Mouse (Mus musculus): ENCODE data around the gene Gm49383. TPM values are rescaled to one million over a fixed set of nuclear protein-coding genes. Genes with fewer than 3 reads are reported as not detected.

The Gm49383 gene
- polyA plus RNA-seq, 1 experiment from 2014 or later = 42.2 TPM

GRCm38 (mm10) chr12:69220613-69221277, 23.8 kb upstream of the Gm49383 start:
- Histone ChIP-seq H3K27me3 (ENCODE audit: control insufficient read depth, insufficient read depth, low read length) (no peaks in the 10 kb centered on the region), H3K4me3 (ENCODE audit: low read depth, low read length) (no peak overlapping the region), H3K9me3 (ENCODE audit: control insufficient read depth, low read length) (no peaks in the 10 kb centered on the region), H3K36me3 (ENCODE audit: control insufficient read depth, insufficient read depth, low read length) (peaks cover 5% of the 10 kb centered on the region; the same call in 1 of the 2 replicates), H3K9ac (ENCODE audit: low read length) (no peak overlapping the region), H3K27ac (ENCODE audit: low read depth, low read length) (no peak overlapping the region), H3K4me2 (ENCODE audit: low read depth, low read length, severe bottlenecking) (no peak overlapping the region), H3K4me1 (replicated peaks; ENCODE audit: control insufficient read depth, insufficient read depth, low read length) (no peaks in the 10 kb centered on the region)
- DNase-seq (ENCODE audit: low spot score) = no peak
- 90% methylated on average over 19 of the region's 19 CpGs for WGBS
- no peak for ATAC-seq (replicated peaks; ENCODE audit: low FRiP score)

- Histone ChIP-seq H3K36me3 (ENCODE audit: control insufficient read depth, insufficient read depth, low read length) (peaks cover 12% of the 10 kb centered on the region; the same call in 1 of the 2 replicates), H3K9me3 (ENCODE audit: control insufficient read depth, low read length) (no peaks in the 10 kb centered on the region), H3K27me3 (ENCODE audit: control insufficient read depth, insufficient read depth, low read length) (no peaks in the 10 kb centered on the region), H3K4me2 (ENCODE audit: low read depth, low read length, severe bottlenecking) (no peak overlapping the region), H3K4me1 (replicated peaks; ENCODE audit: control insufficient read depth, insufficient read depth, low read length) (no peaks in the 10 kb centered on the region), H3K4me3 (ENCODE audit: low read depth, low read length) (no peak overlapping the region), H3K9ac (ENCODE audit: low read length) (no peak overlapping the region), H3K27ac (ENCODE audit: low read depth, low read length) (no peak overlapping the region)
- WGBS = 93% methylated on average over 7 of the region's 7 CpGs
- no peak for ATAC-seq (replicated peaks; ENCODE audit: low FRiP score)
- DNase-seq (ENCODE audit: low spot score) = no peak
Measured at GRCm38 (mm10) chr12:69216587-69216986, 19.7 kb upstream of the Gm49383 start.

- Histone ChIP-seq H3K27me3 (ENCODE audit: control insufficient read depth, insufficient read depth, low read length) (no peaks in the 10 kb centered on the region), H3K4me2 (ENCODE audit: low read depth, low read length, severe bottlenecking) (no peak overlapping the region), H3K36me3 (ENCODE audit: control insufficient read depth, insufficient read depth, low read length) (peaks cover 14% of the 10 kb centered on the region; the same call in 1 of the 2 replicates), H3K9me3 (ENCODE audit: control insufficient read depth, low read length) (no peaks in the 10 kb centered on the region), H3K4me3 (ENCODE audit: low read depth, low read length) (no peak overlapping the region), H3K27ac (ENCODE audit: low read depth, low read length) (no peak overlapping the region), H3K4me1 (replicated peaks; ENCODE audit: control insufficient read depth, insufficient read depth, low read length) (no peaks in the 10 kb centered on the region), H3K9ac (ENCODE audit: low read length) (no peak overlapping the region)
- DNase-seq (ENCODE audit: low spot score) (no peak), ATAC-seq (replicated peaks; ENCODE audit: low FRiP score) (no peak)
- WGBS = 94% methylated on average over 3 of the region's 3 CpGs
Measured at GRCm38 (mm10) chr12:69215000-69215785, 18.3 kb upstream of the Gm49383 start.

- Histone ChIP-seq H3K9me3 (ENCODE audit: control insufficient read depth, low read length) (no peaks in the 10 kb centered on the region), H3K9ac (ENCODE audit: low read length) (no peak overlapping the region), H3K27me3 (ENCODE audit: control insufficient read depth, insufficient read depth, low read length) (no peaks in the 10 kb centered on the region), H3K27ac (ENCODE audit: low read depth, low read length) (no peak overlapping the region), H3K4me3 (ENCODE audit: low read depth, low read length) (no peak overlapping the region), H3K36me3 (ENCODE audit: control insufficient read depth, insufficient read depth, low read length) (peaks cover 10% of the 10 kb centered on the region; the same call in 1 of the 2 replicates), H3K4me2 (ENCODE audit: low read depth, low read length, severe bottlenecking) (no peak overlapping the region), H3K4me1 (replicated peaks; ENCODE audit: control insufficient read depth, insufficient read depth, low read length) (no peaks in the 10 kb centered on the region)
- WGBS = 91% methylated on average over 7 of the region's 7 CpGs
- DNase-seq (ENCODE audit: low spot score) = no peak
- ATAC-seq (replicated peaks; ENCODE audit: low FRiP score) = no peak
Measured at GRCm38 (mm10) chr12:69214393-69214792, 17.5 kb upstream of the Gm49383 start.

GRCm38 (mm10) chr12:69213186-69213777, 16.4 kb upstream of the Gm49383 start:
- peaks cover 12% of the 10 kb centered on the region; the same call in 1 of the 2 replicates for H3K36me3 ChIP-seq (ENCODE audit: control insufficient read depth, insufficient read depth, low read length)
- DNase-seq (ENCODE audit: low spot score) (no peak), ATAC-seq (replicated peaks; ENCODE audit: low FRiP score) (no peak)
- no peaks in the 10 kb centered on the region for H3K4me1 ChIP-seq (replicated peaks; ENCODE audit: control insufficient read depth, insufficient read depth, low read length)
- H3K27ac ChIP-seq (ENCODE audit: low read depth, low read length) = no peak overlapping the region
- 94% methylated on average over 13 of the region's 13 CpGs for WGBS
- no peak overlapping the region for H3K9ac ChIP-seq (ENCODE audit: low read length)
- H3K9me3 ChIP-seq (ENCODE audit: control insufficient read depth, low read length) = no peaks in the 10 kb centered on the region
- H3K4me3 ChIP-seq (ENCODE audit: low read depth, low read length) = no peak overlapping the region
- no peaks in the 10 kb centered on the region for H3K27me3 ChIP-seq (ENCODE audit: control insufficient read depth, insufficient read depth, low read length)
- H3K4me2 ChIP-seq (ENCODE audit: low read depth, low read length, severe bottlenecking) = no peak overlapping the region

GRCm38 (mm10) chr12:69211057-69211456, 14.2 kb upstream of the Gm49383 start:
- H3K9ac ChIP-seq (ENCODE audit: low read length) = no peak overlapping the region
- no peak overlapping the region for H3K4me3 ChIP-seq (ENCODE audit: low read depth, low read length)
- no peak overlapping the region for H3K27ac ChIP-seq (ENCODE audit: low read depth, low read length)
- 90% methylated on average over 5 of the region's 5 CpGs for WGBS
- H3K9me3 ChIP-seq (ENCODE audit: control insufficient read depth, low read length) = no peaks in the 10 kb centered on the region
- DNase-seq (ENCODE audit: low spot score) (peak; percentile 25), ATAC-seq (replicated peaks; ENCODE audit: low FRiP score) (no peak)
- no peak overlapping the region for H3K4me2 ChIP-seq (ENCODE audit: low read depth, low read length, severe bottlenecking)
- peaks cover 12% of the 10 kb centered on the region; the same call in 1 of the 2 replicates for H3K36me3 ChIP-seq (ENCODE audit: control insufficient read depth, insufficient read depth, low read length)
- H3K4me1 ChIP-seq (replicated peaks; ENCODE audit: control insufficient read depth, insufficient read depth, low read length) = no peaks in the 10 kb centered on the region
- no peaks in the 10 kb centered on the region for H3K27me3 ChIP-seq (ENCODE audit: control insufficient read depth, insufficient read depth, low read length)

GRCm38 (mm10) chr12:69210056-69210979, 13.4 kb upstream of the Gm49383 start:
- ATAC-seq (replicated peaks; ENCODE audit: low FRiP score) (0 out of 2 replicates have a peak, but pooled peaks have one; percentile 16), DNase-seq (ENCODE audit: low spot score) (peak; percentile 49)
- H3K4me3 ChIP-seq (ENCODE audit: low read depth, low read length) = no peak overlapping the region
- 91% methylated on average over 18 of the region's 18 CpGs for WGBS
- H3K27ac ChIP-seq (ENCODE audit: low read depth, low read length) = no peak overlapping the region
- no peak overlapping the region for H3K4me2 ChIP-seq (ENCODE audit: low read depth, low read length, severe bottlenecking)
- peaks cover 12% of the 10 kb centered on the region; the same call in 1 of the 2 replicates for H3K36me3 ChIP-seq (ENCODE audit: control insufficient read depth, insufficient read depth, low read length)
- H3K9ac ChIP-seq (ENCODE audit: low read length) = no peak overlapping the region
- H3K4me1 ChIP-seq (replicated peaks; ENCODE audit: control insufficient read depth, insufficient read depth, low read length) = no peaks in the 10 kb centered on the region
- H3K9me3 ChIP-seq (ENCODE audit: control insufficient read depth, low read length) = no peaks in the 10 kb centered on the region
- no peaks in the 10 kb centered on the region for H3K27me3 ChIP-seq (ENCODE audit: control insufficient read depth, insufficient read depth, low read length)

- H3K36me3 ChIP-seq (ENCODE audit: control insufficient read depth, insufficient read depth, low read length) = peaks cover 10% of the 10 kb centered on the region; the same call in 1 of the 2 replicates
- H3K4me2 ChIP-seq (ENCODE audit: low read depth, low read length, severe bottlenecking) = no peak overlapping the region
- no peak overlapping the region for H3K4me3 ChIP-seq (ENCODE audit: low read depth, low read length)
- H3K4me1 ChIP-seq (replicated peaks; ENCODE audit: control insufficient read depth, insufficient read depth, low read length) = no peaks in the 10 kb centered on the region
- no peaks in the 10 kb centered on the region for H3K9me3 ChIP-seq (ENCODE audit: control insufficient read depth, low read length)
- no peak overlapping the region for H3K27ac ChIP-seq (ENCODE audit: low read depth, low read length)
- 90% methylated on average over 2 of the region's 2 CpGs for WGBS
- ATAC-seq (replicated peaks; ENCODE audit: low FRiP score) (no peak), DNase-seq (ENCODE audit: low spot score) (peak; percentile 41)
- H3K9ac ChIP-seq (ENCODE audit: low read length) = no peak overlapping the region
- H3K27me3 ChIP-seq (ENCODE audit: control insufficient read depth, insufficient read depth, low read length) = no peaks in the 10 kb centered on the region
Measured at GRCm38 (mm10) chr12:69208520-69208919, 11.6 kb upstream of the Gm49383 start.
